Mouse (Mus musculus) kidney, adult 2 months (tissue): ENCODE data around the gene Crlf1. TPM values are rescaled to one million over a fixed set of nuclear protein-coding genes. Genes with fewer than 3 reads are reported as not detected.

ENCODE experiments used
- DNase-seq: peaks from one replicate; pipeline ENCODE4 v3.0.0; 2021
- H3K27ac ChIP-seq: fragments of 200-500 bp; 2 replicates; pipeline ENCODE4 v1.5.1; 2012; ENCODE audit warnings: low read depth, low read length, control low read depth, inconsistent platforms; ENCODE audit not compliant: insufficient read depth
- H3K27me3 ChIP-seq: fragments of 200-500 bp; replicated peaks from 2 replicates; pipeline ENCODE4 v1.6.1; 2012; ENCODE audit warnings: mild to moderate bottlenecking, moderate library complexity, low read length, inconsistent platforms; ENCODE audit not compliant: control insufficient read depth, insufficient read depth
- H3K36me3 ChIP-seq: fragments of 200-500 bp; 2 replicates; pipeline ENCODE4 v1.6.1; 2012; ENCODE audit warnings: mild to moderate bottlenecking, moderate library complexity, low read length, inconsistent platforms; ENCODE audit not compliant: control insufficient read depth, insufficient read depth
- H3K4me1 ChIP-seq: fragments of 200-500 bp; 2 replicates; pipeline ENCODE4 v1.6.1; 2011; ENCODE audit warnings: low read length; ENCODE audit not compliant: control insufficient read depth, insufficient read depth
- H3K4me3 ChIP-seq: fragments of 200-500 bp; 2 replicates; pipeline ENCODE4 v1.5.1; 2011; ENCODE audit warnings: mild to moderate bottlenecking, low read depth, low read length, control low read depth; ENCODE audit not compliant: insufficient read depth
- CTCF ChIP-seq: fragments of 200-500 bp; conservative IDR thresholded peaks from 2 replicates; pipeline ENCODE4 v1.5.1; 2011; ENCODE audit warnings: low read depth, mild to moderate bottlenecking, control low read depth, low read length, moderate library complexity, mixed read lengths; ENCODE audit not compliant: insufficient read depth, insufficient read length
- POLR2A ChIP-seq: fragments of 200-500 bp; IDR thresholded peaks from one replicate; pipeline ENCODE4 v1.6.1; 2011; ENCODE audit warnings: low read depth, low read length, control low read depth
- WGBS: fragments of 180-500 bp; shearing (Covaris S2); methylation state at CpG from one replicate; pipeline ENCODE4 v1.1.7; 2018; 5-methylcytosine and 5-hydroxymethylcytosine counted together
- polyA plus RNA-seq: library from polyadenylated mRNA; depleted of rRNA; stranded (reverse); fragments of >200 nt; gene quantifications from 2 replicates; pipeline ENCODE4 v1.2.3, GENCODE M21; 2012

Gene Crlf1
- polyA plus RNA-seq, 1 experiment = 2.6 TPM

DNA sequence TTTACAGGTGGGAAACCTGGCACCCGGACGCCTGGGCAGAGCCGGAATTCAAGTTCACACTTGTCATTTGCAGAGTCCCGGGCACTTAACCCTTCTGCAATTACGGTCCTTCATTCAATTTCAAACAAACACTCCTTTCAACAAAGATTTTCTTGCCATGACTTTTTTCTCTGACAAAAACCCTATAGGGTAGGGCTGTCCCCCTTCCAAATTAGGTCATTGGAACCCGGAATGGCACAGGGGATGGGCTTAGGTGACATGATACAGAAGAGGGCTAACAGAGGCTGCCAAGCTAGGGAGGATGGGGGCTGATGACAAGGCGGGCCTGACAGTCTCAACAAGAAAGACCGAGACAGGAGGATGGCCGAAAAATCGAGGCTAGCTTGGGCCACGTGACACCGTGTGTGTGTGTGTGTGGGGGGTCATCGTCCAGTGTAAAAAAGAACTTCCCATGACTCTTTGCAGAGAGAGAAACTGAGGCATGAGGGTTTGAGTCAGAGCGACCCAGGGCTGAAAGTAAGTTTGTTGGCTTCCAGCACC lies 4.0 kb upstream of the Crlf1 start:
- WGBS = 11% methylated on average over 14 of the region's 14 CpGs
- Histone ChIP-seq H3K4me1 (no peaks in the 10 kb centered on the region), H3K4me3 (no peak overlapping the region), H3K27me3 (peaks cover 12% of the 10 kb centered on the region; the same call in 1 of the 2 replicates), H3K36me3 (no peaks in the 10 kb centered on the region), H3K27ac (no peak overlapping the region)
- TF ChIP-seq CTCF = no peak
- TF ChIP-seq POLR2A = no peak
- DNase-seq = no peak

DNA sequence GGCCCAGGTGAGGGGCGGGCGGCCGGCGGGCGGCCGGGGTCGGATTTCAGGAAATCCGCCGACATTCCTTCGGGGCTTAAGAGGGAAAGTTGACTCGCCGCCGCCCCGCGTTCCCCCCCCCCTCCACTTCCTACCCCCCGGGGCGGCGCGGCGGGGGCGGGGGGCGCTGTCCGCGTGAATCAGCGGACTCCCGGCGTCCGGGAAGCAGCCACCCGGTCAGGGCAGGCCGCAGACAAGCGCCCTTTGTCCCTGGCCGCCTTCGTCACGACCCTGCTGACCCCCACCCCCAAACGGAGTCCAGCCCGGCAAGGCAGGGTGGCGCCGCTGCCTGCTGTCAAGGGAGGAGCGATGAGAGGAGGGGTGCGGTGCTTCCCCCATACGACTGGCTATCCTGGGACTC lies 3.4 kb upstream of the Crlf1 start:
- H3K4me1 ChIP-seq = no peaks in the 10 kb centered on the region
- no peak overlapping the region for H3K4me3 ChIP-seq
- H3K27ac ChIP-seq = no peak overlapping the region
- H3K27me3 ChIP-seq = peaks cover 12% of the 10 kb centered on the region; the same call in 1 of the 2 replicates
- TF ChIP-seq POLR2A = no peak
- TF ChIP-seq CTCF = no peak
- H3K36me3 ChIP-seq = no peaks in the 10 kb centered on the region
- DNase-seq = no peak
- 4% methylated on average over 36 of the region's 41 CpGs for WGBS

DNA sequence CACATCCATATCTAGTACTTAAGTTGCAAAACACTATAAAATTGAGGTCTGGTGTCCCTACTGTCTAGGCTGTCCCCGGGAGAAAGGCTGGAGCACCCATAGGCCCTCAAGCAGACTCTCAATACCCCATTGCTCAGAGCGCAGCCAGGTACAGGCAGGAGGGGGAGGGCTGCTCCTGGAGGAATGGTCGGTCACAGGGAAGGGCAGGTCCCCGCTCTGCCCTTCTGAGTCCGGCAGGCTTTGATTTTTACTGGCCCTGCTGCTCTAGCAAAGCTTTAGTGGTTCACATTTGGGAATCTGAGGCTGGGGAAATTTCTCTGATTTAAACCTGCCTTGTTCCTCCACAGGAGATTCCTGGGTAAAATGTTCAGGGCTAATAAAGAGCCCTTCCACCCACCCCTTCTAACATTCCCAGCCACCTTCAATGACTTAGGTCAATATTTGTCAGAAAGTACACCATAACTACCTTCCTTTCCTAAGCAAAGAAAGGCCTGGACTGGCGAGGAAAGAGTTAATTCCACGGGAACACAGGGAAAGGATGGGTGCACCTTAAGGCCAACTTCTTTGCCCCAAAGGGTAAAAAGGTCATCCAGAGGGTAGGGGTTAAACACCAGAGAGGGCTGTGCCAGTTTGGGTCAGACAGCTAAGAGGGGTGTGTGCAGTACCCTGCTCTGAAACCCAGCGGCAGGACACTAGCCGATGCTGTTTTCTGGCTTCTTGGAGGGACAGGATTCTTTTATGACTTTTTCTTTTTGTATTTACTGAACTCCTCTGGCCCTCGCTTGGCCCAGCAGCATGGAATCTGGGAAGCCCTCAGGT lies 2.7 kb upstream of the Crlf1 start:
- Histone ChIP-seq H3K27me3 (peaks cover 12% of the 10 kb centered on the region; the same call in 1 of the 2 replicates), H3K4me1 (no peaks in the 10 kb centered on the region), H3K4me3 (no peak overlapping the region), H3K36me3 (no peaks in the 10 kb centered on the region), H3K27ac (no peak overlapping the region)
- TF ChIP-seq CTCF (no peak), POLR2A (no peak)
- 36% methylated on average over 10 of the region's 10 CpGs for WGBS
- no peak for DNase-seq

DNA sequence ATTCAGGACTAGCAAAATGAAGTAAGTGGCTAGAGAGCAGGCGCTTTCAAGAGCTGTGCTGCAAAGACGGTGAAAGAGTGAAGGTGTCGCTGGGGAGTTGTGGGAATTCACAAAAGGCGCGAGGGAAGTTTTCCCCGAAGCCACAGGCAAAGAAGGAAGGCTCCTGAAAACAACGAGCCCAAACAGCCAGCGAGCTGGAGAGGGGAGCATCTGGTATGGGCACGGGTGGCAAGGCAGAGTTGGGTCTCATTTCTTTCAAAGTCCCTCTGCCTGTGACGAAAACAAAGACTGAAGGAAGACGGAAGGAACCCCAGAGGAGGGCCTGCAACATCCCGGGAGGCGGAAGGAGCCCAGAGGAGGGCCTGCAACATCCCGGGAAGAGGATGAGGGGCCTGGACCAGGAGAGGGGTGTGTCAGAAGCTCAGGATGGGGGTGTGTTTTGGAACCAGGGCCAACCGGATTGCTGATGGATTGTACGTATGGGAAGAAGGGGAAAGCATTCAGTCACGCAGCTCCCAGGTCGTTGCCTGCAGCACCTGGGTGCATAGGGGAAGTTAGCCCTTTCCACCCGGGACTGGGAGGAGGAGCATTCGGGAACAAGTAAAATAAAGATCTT lies 2.0 kb upstream of the Crlf1 start:
- DNase-seq = no peak
- WGBS = 17% methylated on average over 20 of the region's 20 CpGs
- no peaks in the 10 kb centered on the region for H3K4me1 ChIP-seq
- no peaks in the 10 kb centered on the region for H3K36me3 ChIP-seq
- H3K4me3 ChIP-seq = no peak overlapping the region
- H3K27ac ChIP-seq = no peak overlapping the region
- no peak for TF ChIP-seq CTCF
- no peak for TF ChIP-seq POLR2A
- peaks cover 12% of the 10 kb centered on the region; the same call in 1 of the 2 replicates for H3K27me3 ChIP-seq

DNA sequence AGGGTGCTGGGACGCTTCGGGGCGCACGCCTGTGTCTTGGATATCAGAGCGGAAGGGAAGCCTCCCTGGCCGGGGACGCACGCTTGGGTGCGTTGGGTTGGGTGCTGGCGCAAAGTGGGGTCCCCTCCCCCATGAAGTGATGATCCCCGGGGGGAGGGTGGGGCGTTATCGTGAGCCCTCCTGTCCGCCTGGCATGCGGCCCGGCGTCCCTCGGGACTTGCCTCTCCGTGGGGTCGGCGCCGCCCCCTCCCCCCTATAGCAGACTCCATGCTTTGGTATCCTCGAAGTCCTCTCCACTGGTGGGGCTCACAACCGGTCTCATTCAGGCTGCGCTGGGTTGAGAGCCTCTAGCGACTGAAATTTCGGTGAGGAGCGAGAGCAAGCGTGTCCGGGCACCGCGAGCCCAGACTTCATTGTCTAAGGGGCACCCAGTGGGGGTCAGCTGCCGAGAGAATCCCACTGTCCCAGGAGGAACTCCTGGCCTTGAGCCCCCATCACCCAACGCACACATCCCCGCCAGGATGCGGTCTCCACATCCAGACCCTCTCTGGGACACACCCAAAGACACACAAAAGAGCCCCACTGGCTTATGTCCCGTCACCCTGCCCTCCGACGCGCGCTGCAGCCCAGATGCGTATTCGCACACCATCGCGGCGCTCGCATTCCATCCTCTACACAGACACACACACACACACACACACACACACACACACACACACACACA lies 896 bp downstream of the Crlf1 start:
- no peak for DNase-seq
- peaks cover 10% of the 10 kb centered on the region; the same call in 1 of the 2 replicates for H3K27me3 ChIP-seq
- H3K4me1 ChIP-seq = no peaks in the 10 kb centered on the region
- TF ChIP-seq POLR2A = no peak
- TF ChIP-seq CTCF = no peak
- H3K4me3 ChIP-seq = no peak overlapping the region
- 2% methylated on average over 45 of the region's 47 CpGs for WGBS
- no peak overlapping the region for H3K27ac ChIP-seq
- no peaks in the 10 kb centered on the region for H3K36me3 ChIP-seq

DNA sequence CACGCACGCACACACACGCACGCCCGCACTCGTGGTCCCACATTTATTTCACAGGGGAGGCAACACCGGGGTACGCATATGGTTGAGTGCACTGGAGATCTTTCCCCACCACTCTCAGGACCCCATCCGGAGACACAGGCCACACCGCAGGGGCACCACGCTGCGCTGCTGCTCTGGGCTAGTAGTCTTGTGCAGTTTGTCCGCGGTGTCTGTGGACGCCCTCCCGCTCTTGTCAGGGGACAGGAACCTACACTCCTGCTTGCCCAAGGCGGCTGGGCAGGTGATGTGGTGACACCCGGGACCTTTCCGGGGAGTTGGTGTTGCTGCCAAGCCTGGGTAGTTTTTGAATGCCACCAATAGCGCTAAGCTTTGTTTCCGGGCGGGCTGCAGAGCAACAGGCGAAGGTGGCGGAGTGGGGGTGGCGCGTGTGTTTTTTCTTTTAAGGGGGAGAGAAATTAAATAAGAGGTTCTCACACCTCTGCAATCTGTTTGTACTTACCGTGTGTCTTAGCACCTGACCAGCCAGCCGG lies 1.5 kb downstream of the Crlf1 start:
- Histone ChIP-seq H3K4me3 (no peak overlapping the region), H3K27ac (no peak overlapping the region), H3K36me3 (no peaks in the 10 kb centered on the region), H3K4me1 (no peaks in the 10 kb centered on the region), H3K27me3 (peaks cover 10% of the 10 kb centered on the region; the same call in 1 of the 2 replicates)
- TF ChIP-seq POLR2A = no peak
- TF ChIP-seq CTCF = no peak
- no peak for DNase-seq
- 8% methylated on average over 28 of the region's 28 CpGs for WGBS
